Mouse (Mus musculus) thymus, adult 2 months (tissue): ENCODE data around the gene Fxr1. TPM values are rescaled to one million over a fixed set of nuclear protein-coding genes. Genes with fewer than 3 reads are reported as not detected.
"Not testable (repeated sequence)": the region's sequence is repeated elsewhere in the genome, so short reads cannot be mapped to it uniquely, and the experiment has no call there.

ENCODE experiments used
- DNase-seq: peaks from one replicate; pipeline ENCODE4 v3.0.0; 2021
- H3K27ac ChIP-seq: fragments of 200-500 bp; 2 replicates; pipeline ENCODE4 v1.5.1; 2012; ENCODE audit warnings: low read length, control low read depth; ENCODE audit not compliant: control insufficient read depth, insufficient read depth
- H3K27me3 ChIP-seq: fragments of 200-500 bp; 2 replicates; pipeline ENCODE4 v1.6.1; 2012; ENCODE audit warnings: mild to moderate bottlenecking, low read length, moderate library complexity, mixed read lengths; ENCODE audit not compliant: control insufficient read depth, insufficient read depth
- H3K36me3 ChIP-seq: fragments of 200-500 bp; 2 replicates; pipeline ENCODE4 v1.6.1; 2012; ENCODE audit warnings: mild to moderate bottlenecking, low read length, moderate library complexity; ENCODE audit not compliant: control insufficient read depth, insufficient read depth
- H3K4me1 ChIP-seq: fragments of 200-500 bp; replicated peaks from 2 replicates; pipeline ENCODE4 v1.6.1; 2012; ENCODE audit warnings: low read length; ENCODE audit not compliant: control insufficient read depth, insufficient read depth
- H3K4me3 ChIP-seq: fragments of 200-500 bp; 2 replicates; pipeline ENCODE4 v1.5.1; 2012; ENCODE audit warnings: mild to moderate bottlenecking, low read length, control low read depth, moderate library complexity; ENCODE audit not compliant: control insufficient read depth, insufficient read depth
- CTCF ChIP-seq: fragments of 200-500 bp; IDR thresholded peaks from 2 replicates; pipeline ENCODE4 v1.5.1; 2012; ENCODE audit warnings: mild to moderate bottlenecking, control low read depth, low read length, moderate library complexity, borderline replicate concordance; ENCODE audit not compliant: control insufficient read depth, poor library complexity, insufficient read depth; ENCODE audit errors: extremely low read depth
- POLR2A ChIP-seq: fragments of 200-500 bp; IDR thresholded peaks from 2 replicates; pipeline ENCODE4 v1.6.1; 2012; ENCODE audit warnings: mild to moderate bottlenecking, low read length, control low read depth, moderate library complexity; ENCODE audit not compliant: control insufficient read depth, poor library complexity, insufficient read depth; ENCODE audit errors: extremely low read depth
- WGBS: fragments of 180-500 bp; shearing (Covaris S2); methylation state at CpG from one replicate; pipeline ENCODE4 v1.1.7; 2018; 5-methylcytosine and 5-hydroxymethylcytosine counted together
- polyA plus RNA-seq: library from polyadenylated mRNA; depleted of rRNA; stranded (reverse); fragments of >200 nt; gene quantifications from 2 replicates; pipeline ENCODE4 v1.2.3, GENCODE M21; 2012

The Fxr1 gene
- polyA plus RNA-seq, 1 experiment = 14.6 TPM

- Histone ChIP-seq H3K36me3 (no peaks in the 10 kb centered on the region), H3K4me1 (no peaks in the 10 kb centered on the region), H3K27me3 (no peaks in the 10 kb centered on the region), H3K27ac (no peak overlapping the region), H3K4me3 (no peak overlapping the region)
- no peak for DNase-seq
- TF ChIP-seq POLR2A (no peak), CTCF (no peak)
- 82% methylated on average over 14 of the region's 14 CpGs for whole genome bisulfite sequencing
Observed at GRCm38 (mm10) chr3:33993421-33994126, 26.2 kb upstream of the Fxr1 start.

GRCm38 (mm10) chr3:33994127-33994488, 25.6 kb upstream of the Fxr1 start:
- no peak for TF ChIP-seq POLR2A
- TF ChIP-seq CTCF = no peak
- no peaks in the 10 kb centered on the region for H3K27me3 ChIP-seq
- no peak overlapping the region for H3K4me3 ChIP-seq
- no peaks in the 10 kb centered on the region for H3K36me3 ChIP-seq
- 82% methylated on average over 3 of the region's 3 CpGs for WGBS
- DNase-seq = no peak
- no peaks in the 10 kb centered on the region for H3K4me1 ChIP-seq
- no peak overlapping the region for H3K27ac ChIP-seq

GRCm38 (mm10) chr3:34001691-34002090, 18.1 kb upstream of the Fxr1 start:
- not testable (repeated sequence) for H3K27me3 ChIP-seq, H3K4me1 ChIP-seq, DNase-seq, H3K4me3 ChIP-seq, H3K27ac ChIP-seq, H3K36me3 ChIP-seq

- no peak overlapping the region for H3K27ac ChIP-seq
- TF ChIP-seq CTCF (no peak), POLR2A (no peak)
- 78% methylated on average over 3 of the region's 3 CpGs for WGBS
- H3K36me3 ChIP-seq = no peaks in the 10 kb centered on the region
- no peak for DNase-seq
- H3K4me1 ChIP-seq = no peaks in the 10 kb centered on the region
- no peaks in the 10 kb centered on the region for H3K27me3 ChIP-seq
- no peak overlapping the region for H3K4me3 ChIP-seq
Observed at GRCm38 (mm10) chr3:34003860-34004259, 15.9 kb upstream of the Fxr1 start.

- H3K4me3 ChIP-seq = no peak overlapping the region
- 71% methylated on average over 2 of the region's 2 CpGs for WGBS
- no peak for TF ChIP-seq CTCF
- TF ChIP-seq POLR2A = no peak
- no peak overlapping the region for H3K27ac ChIP-seq
- no peak for DNase-seq
- no peaks in the 10 kb centered on the region for H3K36me3 ChIP-seq
- H3K27me3 ChIP-seq = no peaks in the 10 kb centered on the region
- no peaks in the 10 kb centered on the region for H3K4me1 ChIP-seq
Observed at GRCm38 (mm10) chr3:34006301-34006700, 13.4 kb upstream of the Fxr1 start.

GRCm38 (mm10) chr3:34006824-34007223, 12.9 kb upstream of the Fxr1 start:
- no peak for DNase-seq
- no peaks in the 10 kb centered on the region for H3K36me3 ChIP-seq
- TF ChIP-seq POLR2A = no peak
- TF ChIP-seq CTCF = no peak
- WGBS = 87% methylated on average over 3 of the region's 3 CpGs
- no peaks in the 10 kb centered on the region for H3K27me3 ChIP-seq
- H3K27ac ChIP-seq = no peak overlapping the region
- H3K4me3 ChIP-seq = no peak overlapping the region
- H3K4me1 ChIP-seq = no peaks in the 10 kb centered on the region

- no peak overlapping the region for H3K4me3 ChIP-seq
- no peaks in the 10 kb centered on the region for H3K4me1 ChIP-seq
- DNase-seq = no peak
- no peaks in the 10 kb centered on the region for H3K27me3 ChIP-seq
- no peaks in the 10 kb centered on the region for H3K36me3 ChIP-seq
- WGBS = 91% methylated on average over 4 of the region's 4 CpGs
- no peak overlapping the region for H3K27ac ChIP-seq
- TF ChIP-seq CTCF = no peak
Observed at GRCm38 (mm10) chr3:34007611-34008010, 12.1 kb upstream of the Fxr1 start.
